Mouse (Mus musculus) limb, embryonic 11.5 days (tissue): ENCODE data around the gene Pcbp3. TPM values are rescaled to one million over a fixed set of nuclear protein-coding genes. Genes with fewer than 3 reads are reported as not detected.

Experiments
- ATAC-seq: fragments of 200-750 bp; cut with Nextera tagmentation; 2 replicates; pipeline ENCODE4 v1.8.0; 2017; ENCODE audit warnings: low read depth; ENCODE audit not compliant: insufficient number of reproducible peaks, low FRiP score, low TSS enrichment
- DNase-seq: peaks from one replicate; pipeline ENCODE4 v3.0.0-alpha.2; 2015; ENCODE audit warnings: low spot score
- H3K27ac ChIP-seq: fragments of 300-500 bp; sonication (generic); replicated peaks from 2 replicates; pipeline ENCODE4 v1.5.1; 2014; ENCODE audit warnings: low read depth, mild to moderate bottlenecking, low read length
- H3K27me3 ChIP-seq: fragments of 300-500 bp; sonication (generic); 2 replicates; pipeline ENCODE4 v1.6.1; 2014; ENCODE audit warnings: mild to moderate bottlenecking, low read length, mixed read lengths; ENCODE audit not compliant: control insufficient read depth, insufficient read depth
- H3K36me3 ChIP-seq: fragments of 300-500 bp; sonication (generic); 2 replicates; pipeline ENCODE4 v1.6.1; 2014; ENCODE audit warnings: mild to moderate bottlenecking, low read length, moderate library complexity, mixed read lengths; ENCODE audit not compliant: control insufficient read depth, insufficient read depth
- H3K4me1 ChIP-seq: fragments of 300-500 bp; sonication (generic); 2 replicates; pipeline ENCODE4 v1.6.1; 2014; ENCODE audit warnings: low read length, mixed read lengths; ENCODE audit not compliant: control insufficient read depth, insufficient read depth
- H3K4me2 ChIP-seq: fragments of 300-500 bp; sonication (generic); 2 replicates; pipeline ENCODE4 v1.6.1; 2014; ENCODE audit warnings: low read depth, mild to moderate bottlenecking, moderate library complexity; ENCODE audit not compliant: severe bottlenecking
- H3K4me3 ChIP-seq: fragments of 300-500 bp; sonication (generic); 2 replicates; pipeline ENCODE4 v1.5.1; 2014; ENCODE audit warnings: low read depth, low read length
- H3K9ac ChIP-seq: fragments of 300-500 bp; sonication (generic); 2 replicates; pipeline ENCODE4 v1.6.1; 2014; ENCODE audit warnings: mild to moderate bottlenecking, low read length
- H3K9me3 ChIP-seq: fragments of 300-500 bp; sonication (generic); 2 replicates; pipeline ENCODE4 v1.6.1; 2016; ENCODE audit warnings: low read length; ENCODE audit not compliant: control insufficient read depth
- WGBS: fragments of 180-500 bp; shearing (Covaris S2); extraction: QIAGEN DNeasy Blood & Tissue Kit; methylation state at CpG from one replicate; pipeline ENCODE4 v1.1.7; 2014; 5-methylcytosine and 5-hydroxymethylcytosine counted together
- polyA plus RNA-seq: library from polyadenylated mRNA; unstranded; fragments of >200 nt; fragmentation: Nextera tagmentation; extraction: Ambion mirVana; gene quantifications from 2 replicates; pipeline ENCODE4 v1.2.1, GENCODE M21; 2014

Pcbp3 gene
- polyA plus RNA-seq, 1 experiment from 2014 or later = 19.4 TPM

DNA sequence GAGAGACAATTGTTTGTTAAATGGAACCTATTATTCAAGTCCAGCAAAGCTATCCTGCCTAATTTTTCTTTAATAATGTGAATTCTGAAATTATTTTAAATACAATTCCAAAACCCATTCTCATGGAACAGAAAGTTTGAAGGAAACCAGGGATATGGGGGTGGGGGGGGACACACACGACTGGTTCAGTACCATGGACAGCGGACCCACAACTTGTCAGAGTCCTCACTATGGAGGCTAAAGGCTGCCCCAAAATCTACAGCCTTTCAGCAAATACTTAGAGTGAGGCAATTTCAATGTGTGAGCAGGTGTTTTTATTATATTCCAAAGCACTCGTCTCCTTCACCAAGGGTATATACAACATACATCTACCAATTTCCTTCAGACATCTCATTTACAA lies 3.5 kb downstream of the Pcbp3 start:
- no peak overlapping the region for H3K9ac ChIP-seq

DNA sequence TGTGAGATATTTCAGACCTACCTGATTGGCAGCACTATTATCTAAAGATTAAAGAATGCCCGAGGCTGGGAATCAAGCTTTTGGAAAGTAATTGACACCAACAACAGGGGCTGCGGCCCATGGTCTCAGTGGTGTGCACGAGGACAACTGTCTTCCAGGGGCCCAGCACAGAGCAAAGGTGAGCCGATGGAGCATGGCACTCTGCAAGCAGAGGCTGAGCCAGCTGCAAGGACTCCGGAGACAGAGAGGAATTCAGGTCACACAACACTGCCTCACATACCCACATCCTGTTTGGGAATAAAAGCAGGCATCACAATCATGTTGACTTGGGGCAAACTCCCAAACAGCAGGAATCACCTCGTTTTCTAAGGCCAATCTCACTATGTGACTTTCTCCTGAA lies 5.5 kb downstream of the Pcbp3 start:
- 73% methylated on average over 6 of the region's 6 CpGs for WGBS
- Histone ChIP-seq H3K9ac (no peak overlapping the region), H3K4me2 (no peak overlapping the region), H3K4me1 (no peaks in the 10 kb centered on the region; the same call in 1 of the 2 replicates), H3K36me3 (no peaks in the 10 kb centered on the region), H3K27me3 (no peaks in the 10 kb centered on the region), H3K9me3 (no peaks in the 10 kb centered on the region), H3K4me3 (no peak overlapping the region), H3K27ac (no peak overlapping the region)
- DNase-seq (no peak), ATAC-seq (no peak)

More for the DNA sequence above, 3.5 kb downstream of the Pcbp3 start:
- 48% methylated on average over 3 of the region's 3 CpGs for WGBS
- H3K27me3 ChIP-seq = no peaks in the 10 kb centered on the region
- H3K4me3 ChIP-seq = no peak overlapping the region
- no peaks in the 10 kb centered on the region for H3K36me3 ChIP-seq
- ATAC-seq = no peak
- no peak overlapping the region for H3K4me2 ChIP-seq
- peak; percentile 65 for DNase-seq
- no peaks in the 10 kb centered on the region for H3K9me3 ChIP-seq
- H3K4me1 ChIP-seq = peaks cover 5% of the 10 kb centered on the region; the same call in 1 of the 2 replicates
- H3K27ac ChIP-seq = no peak overlapping the region

DNA sequence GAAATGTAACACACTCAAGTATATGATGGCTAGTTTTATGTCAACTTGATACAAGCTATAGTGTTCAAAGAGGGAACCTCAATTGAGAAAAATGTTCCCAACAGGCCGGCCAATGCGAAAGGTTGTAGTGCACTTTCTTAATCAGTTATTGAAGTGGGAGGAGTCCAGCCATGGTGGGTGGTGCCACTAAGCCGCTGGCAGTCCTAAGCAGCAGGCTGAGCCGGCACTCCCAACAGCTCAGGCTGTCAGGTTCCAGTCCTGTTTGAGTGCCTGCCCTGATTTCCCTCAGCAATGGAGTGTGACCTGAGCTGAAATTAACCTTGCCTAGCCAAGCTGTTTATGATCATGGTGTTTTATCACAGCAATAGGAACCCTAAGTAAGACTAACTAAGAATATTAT lies 20.6 kb downstream of the Pcbp3 start:
- Histone ChIP-seq H3K4me3 (no peak overlapping the region), H3K9ac (no peak overlapping the region)
- ATAC-seq = no peak

DNA sequence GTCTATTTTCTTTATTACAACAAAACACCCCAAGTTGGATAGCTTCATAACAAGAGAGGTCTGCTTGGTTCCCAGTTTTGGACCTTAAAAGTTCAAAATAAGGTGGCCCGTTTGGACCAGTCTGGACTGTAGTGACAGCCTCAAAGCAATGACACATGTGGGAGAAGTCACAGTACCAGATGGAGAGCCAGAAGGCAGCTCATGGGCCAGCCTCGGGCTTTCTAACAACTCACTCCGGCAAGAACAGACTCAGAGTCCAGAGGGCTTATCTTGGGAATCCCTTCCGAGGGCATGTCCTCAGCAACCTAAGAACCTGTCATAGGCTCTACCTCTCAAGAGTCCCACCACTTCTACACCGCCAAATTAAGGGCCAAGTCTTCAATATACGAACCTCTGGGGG lies 24.9 kb downstream of the Pcbp3 start:
- Histone ChIP-seq H3K9me3 (no peaks in the 10 kb centered on the region), H3K9ac (no peak overlapping the region), H3K36me3 (no peaks in the 10 kb centered on the region), H3K4me1 (no peaks in the 10 kb centered on the region), H3K27me3 (no peaks in the 10 kb centered on the region), H3K4me3 (no peak overlapping the region), H3K4me2 (no peak overlapping the region), H3K27ac (no peak overlapping the region)
- ATAC-seq = no peak
- no peak for DNase-seq
- WGBS = 93% methylated on average over 6 of the region's 6 CpGs

More for the DNA sequence above, 20.6 kb downstream of the Pcbp3 start:
- Histone ChIP-seq H3K9me3 (no peaks in the 10 kb centered on the region), H3K27ac (no peak overlapping the region), H3K4me1 (no peaks in the 10 kb centered on the region), H3K27me3 (no peaks in the 10 kb centered on the region), H3K36me3 (no peaks in the 10 kb centered on the region), H3K4me2 (no peak overlapping the region)
- 72% methylated on average over 4 of the region's 4 CpGs for WGBS
- no peak for DNase-seq

DNA sequence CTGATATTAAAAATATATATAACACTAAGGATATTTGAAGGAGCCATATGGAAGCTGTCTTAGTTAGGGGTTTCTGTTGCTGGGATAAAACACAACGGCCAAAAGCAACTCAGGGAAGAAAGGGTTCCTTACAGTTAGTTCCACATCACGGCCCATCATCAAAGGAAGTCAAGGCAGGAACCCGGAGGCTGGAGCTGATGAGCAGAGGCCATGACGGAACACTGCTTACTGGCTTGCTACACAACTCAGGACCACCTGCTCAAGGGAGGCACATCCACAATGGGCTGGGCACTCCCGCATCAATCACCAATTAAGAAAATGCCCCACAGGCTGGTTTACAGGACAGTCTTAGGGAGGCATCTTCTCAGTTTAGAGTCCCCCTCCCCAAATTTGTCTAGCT lies 26.9 kb downstream of the Pcbp3 start:
- DNase-seq (no peak), ATAC-seq (no peak)
- Histone ChIP-seq H3K27ac (no peak overlapping the region), H3K9me3 (no peaks in the 10 kb centered on the region), H3K36me3 (no peaks in the 10 kb centered on the region), H3K27me3 (no peaks in the 10 kb centered on the region), H3K4me1 (no peaks in the 10 kb centered on the region), H3K9ac (no peak overlapping the region), H3K4me2 (no peak overlapping the region), H3K4me3 (no peak overlapping the region)
- WGBS = 85% methylated on average over 5 of the region's 5 CpGs

DNA sequence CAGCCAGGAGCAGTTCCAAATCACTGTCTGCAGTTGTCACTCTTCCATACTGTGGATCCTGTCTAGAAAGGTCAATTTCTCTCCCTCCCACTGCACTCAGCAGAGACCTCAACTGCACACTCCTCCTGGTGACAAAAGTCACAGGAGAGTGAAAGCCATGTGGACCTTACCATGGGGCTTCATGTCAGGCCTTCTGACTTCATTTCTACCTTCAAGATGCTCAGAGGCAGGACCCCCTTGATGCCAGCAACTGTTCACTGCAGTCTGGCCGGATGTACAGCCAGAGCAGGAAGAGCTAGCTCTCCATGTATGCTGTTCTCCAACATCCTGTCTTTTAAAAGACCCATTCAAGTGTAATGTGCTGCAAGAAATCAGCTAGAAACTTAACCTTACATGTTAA lies 29.9 kb downstream of the Pcbp3 start:
- ATAC-seq (no peak), DNase-seq (no peak)
- Histone ChIP-seq H3K9ac (no peak overlapping the region), H3K27me3 (no peaks in the 10 kb centered on the region), H3K4me2 (no peak overlapping the region), H3K4me1 (no peaks in the 10 kb centered on the region), H3K9me3 (no peaks in the 10 kb centered on the region), H3K27ac (no peak overlapping the region), H3K36me3 (no peaks in the 10 kb centered on the region), H3K4me3 (no peak overlapping the region)
- WGBS = 77% methylated on average over 1 of the region's 1 CpGs

DNA sequence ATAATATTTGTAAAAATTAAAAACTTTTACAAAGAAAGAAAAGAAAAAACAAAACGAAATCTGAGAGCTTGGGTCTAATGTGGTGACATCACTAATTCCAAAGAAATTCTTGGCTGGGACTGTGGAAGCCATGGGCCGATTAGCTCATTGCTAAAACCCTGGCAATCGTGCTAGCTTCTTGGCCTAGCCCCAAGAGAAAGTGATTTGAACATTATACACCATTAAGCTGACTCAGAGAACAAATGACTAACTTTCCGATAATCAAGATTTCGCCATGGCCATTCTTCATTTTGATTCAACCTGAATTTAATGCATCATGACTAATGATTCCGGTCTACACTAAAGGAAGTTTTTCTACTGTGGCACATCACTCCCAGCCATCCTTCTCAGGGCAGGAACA lies 30.6 kb downstream of the Pcbp3 start:
- Histone ChIP-seq H3K36me3 (no peaks in the 10 kb centered on the region), H3K4me1 (no peaks in the 10 kb centered on the region), H3K27me3 (no peaks in the 10 kb centered on the region), H3K4me3 (no peak overlapping the region), H3K4me2 (no peak overlapping the region), H3K9ac (no peak overlapping the region), H3K27ac (no peak overlapping the region), H3K9me3 (no peaks in the 10 kb centered on the region)
- ATAC-seq (no peak), DNase-seq (no peak)
- WGBS = 90% methylated on average over 6 of the region's 6 CpGs

DNA sequence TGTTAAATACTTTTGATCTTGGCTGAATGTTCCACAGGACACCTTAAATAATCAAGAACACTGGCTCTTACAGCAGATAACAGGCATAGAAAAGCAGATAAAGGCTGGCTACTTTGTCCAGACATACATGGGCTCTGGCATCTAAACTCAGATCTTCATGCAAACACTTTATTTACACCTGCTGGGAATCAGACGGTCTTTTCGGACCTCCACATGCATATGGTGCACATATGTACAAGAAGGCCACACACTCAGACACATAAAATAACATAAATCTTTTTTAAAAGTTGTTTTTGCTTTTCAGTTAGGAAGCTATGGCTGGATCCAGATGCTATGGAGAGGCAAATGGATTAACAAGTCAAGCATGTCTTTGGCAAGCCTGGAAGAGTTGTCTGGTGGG lies 37.2 kb downstream of the Pcbp3 start:
- no peaks in the 10 kb centered on the region for H3K27me3 ChIP-seq
- no peak overlapping the region for H3K27ac ChIP-seq
- DNase-seq (no peak), ATAC-seq (no peak)
- H3K4me2 ChIP-seq = no peak overlapping the region
- no peak overlapping the region for H3K4me3 ChIP-seq
- H3K9ac ChIP-seq = no peak overlapping the region
- WGBS = 47% methylated on average over 2 of the region's 2 CpGs
- no peaks in the 10 kb centered on the region for H3K4me1 ChIP-seq
- no peaks in the 10 kb centered on the region for H3K36me3 ChIP-seq
- no peaks in the 10 kb centered on the region for H3K9me3 ChIP-seq

DNA sequence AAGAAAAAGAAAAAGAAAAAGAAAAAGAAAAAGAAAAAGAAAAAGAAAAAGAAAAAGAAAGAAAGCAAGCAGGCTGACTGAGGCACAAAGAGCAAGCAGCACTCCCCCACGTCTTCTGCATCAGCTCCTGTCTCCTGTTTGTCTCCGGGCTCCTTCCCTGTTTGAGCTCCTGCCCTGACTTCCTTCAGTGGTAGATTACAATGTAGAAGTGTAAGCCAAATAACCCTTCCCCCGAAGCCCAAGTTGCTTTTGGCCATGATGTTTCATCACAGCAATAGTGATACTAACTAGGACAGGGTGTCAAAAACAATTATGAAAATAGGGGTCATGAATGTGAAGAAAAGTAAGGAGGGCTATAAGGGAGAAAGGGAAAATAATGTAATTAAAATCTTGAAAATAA lies 43.6 kb downstream of the Pcbp3 start:
- no peaks in the 10 kb centered on the region for H3K27me3 ChIP-seq
- no peak for ATAC-seq
- no peaks in the 10 kb centered on the region for H3K4me1 ChIP-seq
- no peak overlapping the region for H3K9ac ChIP-seq
- H3K4me3 ChIP-seq = no peak overlapping the region
- no peak overlapping the region for H3K4me2 ChIP-seq
- 85% methylated on average over 3 of the region's 3 CpGs for WGBS
- H3K27ac ChIP-seq = no peak overlapping the region
- no peaks in the 10 kb centered on the region for H3K9me3 ChIP-seq
- DNase-seq = no peak
- no peaks in the 10 kb centered on the region for H3K36me3 ChIP-seq
